Mouse (Mus musculus) ES-E14 (cell line): ENCODE measurements at regions not wholly inside any gene's neighbourhood (a gene's known extent, or its start where the extent isn't known, plus 50 kb on each side); places are given as distances from the start of the nearest gene placed in this dataset.

Experiments
- CHD2 ChIP-seq: IDR thresholded peaks from 2 replicates; pipeline ENCODE4 v1.6.1; 2014; ENCODE audit warnings: mild to moderate bottlenecking, low read depth, low read length, inconsistent platforms
- HCFC1 ChIP-seq: IDR thresholded peaks from 2 replicates; pipeline ENCODE4 v1.6.1; 2012; ENCODE audit warnings: low read length, inconsistent platforms, borderline replicate concordance; ENCODE audit not compliant: insufficient read depth
- MAFK ChIP-seq: IDR thresholded peaks from 2 replicates; pipeline ENCODE4 v1.6.1; 2014; ENCODE audit warnings: mild to moderate bottlenecking, low read depth, low read length, inconsistent platforms; ENCODE audit not compliant: insufficient read depth

DNA sequence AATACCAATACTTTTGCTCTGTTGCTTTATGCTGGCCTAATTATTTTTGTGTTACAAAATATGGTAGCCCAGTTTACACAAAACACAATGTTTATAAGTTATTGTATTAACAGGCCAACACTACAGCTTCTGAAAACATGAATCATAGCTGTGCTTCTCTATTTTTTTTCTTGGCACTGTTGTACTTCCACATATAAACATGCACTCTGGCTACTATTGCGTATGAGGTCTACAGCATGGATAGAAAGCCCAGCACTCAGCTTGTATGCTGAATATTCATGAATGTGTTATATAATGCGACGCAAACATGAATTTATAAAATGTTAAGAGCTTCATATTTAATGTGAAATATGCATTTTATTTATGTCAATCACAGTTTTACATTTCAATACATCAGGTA, 465.4 kb upstream of the Msl3l2 start:
- TF ChIP-seq CHD2 (no peak), HCFC1 (no peak), MAFK (no peak)
